Mouse (Mus musculus) liver, postnatal 0 days (tissue): ENCODE results near the gene Grm1.

Source experiments
- CTCF ChIP-seq: sonication (generic); IDR thresholded peaks from 2 replicates; pipeline ENCODE4 v1.5.1; 2016; ENCODE audit warnings: antibody characterized with exemption, low read depth
- EP300 ChIP-seq: IDR thresholded peaks from 2 replicates; pipeline ENCODE4 v1.6.1; 2016; ENCODE audit warnings: antibody characterized with exemption, low read depth, mild to moderate bottlenecking

GRCm38 (mm10) chr10:11079506-11079905 lies 2.6 kb downstream of the Grm1 start:
- TF ChIP-seq EP300 (no peak), CTCF (no peak)
